Mouse (Mus musculus) gastrocnemius, postnatal 4 days (tissue): ENCODE measurements at regions not wholly inside any gene's neighbourhood (a gene's known extent, or its start where the extent isn't known, plus 50 kb on each side); places are given as distances from the start of the nearest gene placed in this dataset.

Experiments
- DNase-seq, 2 experiments: peaks; one replicate each; pipeline ENCODE4 v3.0.0; 2021 to 2022; ENCODE audit warnings: low spot score in 2 of 2, mixed read lengths in 2 of 2

- DNase-seq = no peak
Measured at GRCm38 (mm10) chr17:82731561-82731960, 483.5 kb upstream of the Pkdcc start.

DNA sequence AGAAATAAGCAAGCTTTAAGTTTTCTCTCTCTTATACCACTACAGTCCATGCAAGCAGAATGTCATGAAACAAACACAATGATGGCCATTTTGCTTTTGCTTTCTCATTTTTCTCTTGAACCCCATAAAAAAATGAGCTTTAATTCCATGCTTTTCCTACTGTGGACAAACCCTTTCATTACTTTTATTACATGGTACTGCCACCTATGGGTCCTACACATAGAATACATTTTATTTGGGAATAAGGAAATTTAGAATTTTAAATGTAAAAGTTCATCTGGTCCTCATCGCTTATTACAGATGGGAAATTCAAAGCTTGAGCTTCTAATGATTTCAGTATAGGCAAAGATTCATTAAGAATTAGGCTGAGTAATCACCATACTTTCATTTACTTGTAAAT is 472.6 kb upstream of the Pkdcc start:
- DNase-seq = no peak

GRCm38 (mm10) chr17:82757400-82757799 is 457.7 kb upstream of the Pkdcc start:
- no peak for DNase-seq

GRCm38 (mm10) chr17:82779096-82779495 is 436.0 kb upstream of the Pkdcc start:
- no peak for DNase-seq

DNA sequence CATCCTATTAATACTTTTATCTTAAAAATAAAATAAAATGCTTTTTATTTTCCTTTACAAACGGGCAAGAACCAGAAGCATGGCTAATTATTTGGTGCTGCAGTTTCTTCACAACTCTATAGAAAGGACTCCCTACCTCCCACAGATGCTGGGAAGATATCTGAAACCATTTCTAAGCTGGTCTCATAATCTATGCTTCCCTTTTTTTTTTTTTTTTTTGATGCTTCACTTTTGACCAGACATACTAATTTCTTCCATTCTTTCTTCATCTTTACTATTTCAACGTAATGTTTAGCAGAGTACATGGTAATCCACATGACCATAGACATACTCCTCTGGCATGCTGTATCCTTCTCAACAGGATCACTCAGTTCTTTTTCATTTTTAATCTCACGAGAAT is 393.0 kb upstream of the Pkdcc start:
- DNase-seq = no peak

- DNase-seq = no peak
Measured at GRCm38 (mm10) chr17:82824057-82824456, 391.0 kb upstream of the Pkdcc start.

- DNase-seq = no peak
Measured at GRCm38 (mm10) chr17:82824619-82825018, 390.5 kb upstream of the Pkdcc start.

GRCm38 (mm10) chr17:82827170-82827569 is 387.9 kb upstream of the Pkdcc start:
- no peak for DNase-seq

DNA sequence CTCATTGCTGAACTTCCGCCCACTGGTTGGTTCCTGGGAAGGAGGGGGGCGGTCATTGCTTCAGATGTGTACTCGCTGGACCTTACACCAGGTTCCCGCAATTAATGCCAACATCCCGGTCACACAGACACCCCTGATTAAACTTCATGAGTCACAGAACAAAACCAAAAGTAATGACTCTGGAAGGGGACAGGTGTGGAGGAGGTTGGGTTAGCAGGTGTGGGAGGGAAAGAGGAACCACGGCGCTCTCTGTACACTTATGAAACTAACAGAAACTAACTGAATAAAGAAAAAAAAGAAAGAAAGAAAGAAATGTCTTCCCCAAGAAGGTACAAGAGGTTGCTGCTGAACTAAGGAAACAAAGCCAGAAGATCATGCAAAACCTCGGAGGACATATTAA is 387.3 kb upstream of the Pkdcc start:
- no peak for DNase-seq

GRCm38 (mm10) chr17:82828434-82828997 is 386.6 kb upstream of the Pkdcc start:
- no peak for DNase-seq

GRCm38 (mm10) chr17:82829415-82829814 is 385.7 kb upstream of the Pkdcc start:
- DNase-seq = no peak

DNA sequence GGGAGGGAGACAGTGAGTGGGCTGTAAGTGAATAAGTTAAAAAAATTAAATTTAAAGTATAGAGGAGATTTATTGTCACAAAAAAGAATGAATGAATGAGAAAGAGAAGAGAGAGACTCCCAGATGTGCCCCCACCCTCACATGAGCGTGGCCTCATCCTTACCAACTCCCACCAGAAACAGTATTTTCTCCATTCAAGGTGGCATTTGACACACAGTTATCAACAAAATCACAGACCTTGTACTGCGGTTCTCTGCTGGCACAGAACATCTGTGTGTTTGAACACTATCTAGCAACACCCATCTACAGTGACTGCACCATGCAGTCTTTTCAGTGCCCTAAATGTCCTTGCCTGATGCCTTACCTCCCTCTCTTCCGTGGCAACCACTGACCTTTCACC is 380.9 kb upstream of the Pkdcc start:
- DNase-seq = no peak

GRCm38 (mm10) chr17:82836115-82836514 is 379.0 kb upstream of the Pkdcc start:
- DNase-seq = no peak

DNA sequence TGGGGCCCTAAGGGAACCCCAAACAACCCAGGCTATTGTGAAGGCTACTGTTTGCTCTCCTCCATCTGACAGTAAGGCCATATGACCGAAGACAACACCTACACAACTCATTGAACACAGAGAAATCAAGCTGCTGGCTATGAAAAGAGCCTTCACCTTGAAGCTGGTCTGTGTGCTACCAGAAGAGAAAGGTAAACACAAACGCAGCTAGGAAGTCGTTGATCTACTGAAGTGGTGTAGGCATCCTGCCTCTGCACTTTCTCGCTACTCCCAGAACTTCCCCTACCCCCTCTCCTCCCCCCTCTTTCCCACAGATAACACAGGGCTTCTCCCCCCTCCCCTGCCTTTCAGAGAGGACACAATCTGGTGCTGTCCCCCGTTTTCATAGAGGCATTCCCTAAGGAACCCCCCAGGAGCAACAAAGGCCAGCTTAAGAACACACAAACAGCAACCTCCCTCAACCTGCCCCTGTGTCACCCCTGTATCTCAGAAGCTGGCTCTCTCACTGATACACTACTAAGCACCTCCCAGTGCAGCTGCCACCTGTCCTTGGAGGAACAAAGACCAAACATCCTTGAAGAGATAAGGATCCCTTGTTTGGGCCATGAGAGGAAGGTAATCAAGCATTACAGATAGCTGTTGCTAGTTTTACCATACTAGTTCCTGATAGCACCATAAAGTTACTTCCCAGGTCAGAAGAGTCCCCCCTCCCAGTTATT is 368.2 kb upstream of the Pkdcc start:
- DNase-seq = no peak

- peak; percentile 68 to 69 for DNase-seq
Measured at GRCm38 (mm10) chr17:82857199-82858147, 357.6 kb upstream of the Pkdcc start.

GRCm38 (mm10) chr17:82860391-82860790 is 354.7 kb upstream of the Pkdcc start:
- no peak for DNase-seq

DNA sequence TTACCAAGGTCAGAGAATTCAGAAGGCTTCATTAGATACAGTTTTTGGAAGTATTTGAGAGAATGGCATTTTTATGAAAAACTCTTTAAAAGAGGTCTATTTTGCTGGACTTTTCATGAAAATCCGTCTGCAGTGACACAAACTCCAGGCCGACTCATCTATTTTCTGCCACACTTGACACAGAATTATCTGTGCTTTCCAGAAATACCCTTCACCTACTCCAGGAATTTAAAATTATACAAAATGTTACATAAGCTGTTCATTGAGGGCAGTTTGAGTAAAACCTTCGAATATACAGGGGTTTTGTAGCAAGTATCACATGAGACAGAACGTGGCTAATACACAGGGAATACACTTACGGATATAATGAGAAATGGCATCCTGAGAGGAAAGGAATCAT is 354.1 kb upstream of the Pkdcc start:
- no peak for DNase-seq

DNA sequence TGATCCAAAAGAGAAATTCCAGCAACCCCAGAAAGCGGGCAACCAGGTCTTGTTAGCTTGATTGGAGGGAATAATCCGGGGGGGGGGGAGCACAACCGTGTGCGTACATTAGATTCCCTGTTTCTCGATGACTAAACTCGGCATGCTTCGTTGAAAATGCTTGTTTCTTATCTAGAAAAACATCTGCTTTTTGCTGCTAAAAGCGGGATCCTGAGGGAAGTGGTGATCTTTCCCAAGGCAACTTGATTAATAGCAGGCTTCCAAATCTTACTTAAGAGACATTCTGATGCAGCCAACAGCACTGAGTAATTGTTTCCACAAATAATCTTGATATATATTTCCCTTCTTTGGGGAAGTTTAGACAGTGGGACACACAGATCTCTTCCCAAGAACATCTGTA is 338.0 kb upstream of the Pkdcc start:
- no peak for DNase-seq

GRCm38 (mm10) chr17:82900602-82901001 is 314.5 kb upstream of the Pkdcc start:
- DNase-seq = no peak

- DNase-seq = peak in 1 of 2 experiments; percentile 10
Measured at GRCm38 (mm10) chr17:82901098-82901891, 313.8 kb upstream of the Pkdcc start.

- DNase-seq = no peak
Measured at GRCm38 (mm10) chr17:82904961-82905360, 310.1 kb upstream of the Pkdcc start.
